Mouse (Mus musculus): ENCODE measurements around the gene Zfp652. TPM values are rescaled to one million over a fixed set of nuclear protein-coding genes. Genes with fewer than 3 reads are reported as not detected.
"Not testable (repeated sequence)": the region's sequence is repeated elsewhere in the genome, so short reads cannot be mapped to it uniquely, and the experiment has no call there.

The Zfp652 gene
- total RNA-seq, 4 experiments from 2014 or later, result 47.8 to 49.7 (median 48.5) TPM

DNA sequence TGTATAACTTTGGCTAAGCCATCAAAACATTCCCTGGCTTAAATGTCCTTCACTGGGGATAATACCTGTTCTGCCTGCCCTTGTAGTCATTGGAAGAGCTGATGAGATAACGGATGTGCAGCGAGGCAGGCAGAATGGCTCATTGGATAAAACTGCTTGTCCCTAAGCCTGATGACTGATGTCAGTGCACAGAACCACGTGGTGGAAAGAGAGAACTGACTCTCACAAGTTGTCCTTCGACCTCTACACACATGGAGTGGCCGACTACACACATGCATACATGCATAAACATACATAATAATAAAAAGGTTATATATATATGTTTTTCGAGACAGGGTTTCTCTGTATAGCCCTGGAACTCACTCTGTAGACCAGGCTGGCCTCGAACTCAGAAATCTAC is 2.0 kb upstream of the Zfp652 start:
- no peak for DNase-seq (ENCODE audit: low spot score in 2 of 2)

DNA sequence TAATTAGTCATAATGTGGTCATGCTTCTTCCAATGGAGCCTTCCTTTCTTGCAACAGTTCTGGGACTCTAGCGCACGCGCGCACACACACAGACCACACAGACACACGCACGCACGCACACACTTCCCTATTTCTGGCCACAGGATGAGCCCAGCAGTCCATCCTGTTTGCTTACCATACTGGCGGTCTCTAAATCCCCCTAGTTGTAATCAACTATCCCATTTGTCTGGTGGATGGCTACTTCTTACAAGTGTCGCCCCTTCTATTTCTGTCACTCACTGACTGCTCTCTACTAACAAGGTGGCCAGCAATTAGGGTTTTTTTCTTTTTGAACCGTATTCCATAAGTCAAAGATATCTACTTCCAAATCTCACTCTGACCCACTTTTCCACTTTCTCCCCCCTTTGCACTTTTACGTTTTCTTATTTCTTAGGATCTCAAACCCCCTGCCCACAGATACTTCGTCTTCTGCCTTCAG is 349 bp upstream of the Zfp652 start:
- peak in 1 of 2 experiments; percentile 15 for DNase-seq (ENCODE audit: low spot score in 2 of 2)

DNA sequence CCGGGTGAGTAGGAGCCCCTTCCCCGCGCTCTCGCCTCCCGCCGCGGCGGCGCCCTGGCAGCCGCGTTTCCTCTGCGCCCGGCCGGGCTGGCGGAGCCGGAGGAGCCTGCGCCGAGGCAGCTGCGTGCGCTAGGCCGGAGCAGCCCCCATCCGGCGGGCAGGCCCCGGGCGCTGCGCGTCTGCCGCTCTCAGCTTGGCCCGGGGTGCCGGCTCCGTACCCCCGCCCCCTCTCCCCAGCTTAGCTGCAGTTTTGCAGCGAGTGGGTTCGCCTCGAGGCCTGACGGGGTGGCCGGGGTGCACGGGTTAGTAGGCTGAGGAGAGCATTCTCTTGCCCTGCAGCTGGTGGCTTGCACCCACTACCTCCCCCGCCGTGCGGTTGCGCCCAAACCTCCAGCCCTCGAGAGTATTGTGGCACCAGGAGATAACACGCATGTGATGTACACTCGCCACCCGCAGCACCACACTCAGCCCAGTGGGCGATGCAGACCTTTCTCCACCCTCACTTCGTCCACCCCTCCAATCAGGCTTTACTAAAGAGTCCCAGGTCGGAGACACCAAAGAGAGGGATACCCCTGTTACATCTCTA is 845 bp downstream of the Zfp652 start:
- DNase-seq (ENCODE audit: low spot score in 2 of 2), result peak; percentile 26 to 48

DNA sequence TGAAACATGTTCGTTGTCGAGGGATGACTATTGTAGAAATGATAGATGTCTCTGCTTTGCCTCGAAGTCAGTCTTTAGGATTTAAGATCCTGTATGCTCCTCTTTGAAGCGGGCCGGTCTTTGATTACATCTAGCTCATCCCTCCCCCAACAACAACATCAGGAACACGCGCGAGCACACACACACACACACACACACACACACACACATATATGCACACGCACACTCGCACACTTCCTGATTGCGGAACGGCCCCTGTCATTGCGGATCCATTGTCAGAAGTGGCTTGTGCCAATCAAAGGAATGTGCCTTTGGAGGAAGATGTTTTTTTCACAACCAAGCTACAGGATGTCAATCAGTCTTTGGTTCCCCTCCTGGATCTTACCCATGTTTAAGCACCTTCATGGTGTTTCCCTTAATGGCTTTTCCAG is 1.4 kb downstream of the Zfp652 start:
- no peak for DNase-seq (ENCODE audit: low spot score in 2 of 2)

DNA sequence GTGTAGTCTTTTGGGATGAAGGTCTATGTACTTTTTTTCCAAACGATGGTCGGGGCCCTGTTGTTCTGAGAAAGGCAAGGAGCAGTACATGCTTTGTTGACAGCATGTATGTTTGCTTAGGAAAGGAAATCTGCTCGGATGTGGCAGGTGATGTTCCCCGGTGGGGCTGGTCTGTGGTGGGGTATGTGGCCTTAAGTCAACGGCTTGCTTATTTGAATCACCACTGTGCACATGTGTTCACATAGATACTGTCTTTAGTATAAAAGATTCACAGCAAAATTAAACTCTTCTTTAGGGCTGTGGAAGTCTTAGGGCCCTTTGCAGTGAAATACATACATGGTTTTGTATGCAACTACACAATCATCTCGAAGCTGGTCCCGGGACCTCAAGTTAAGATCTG is 1.9 kb downstream of the Zfp652 start:
- DNase-seq (ENCODE audit: low spot score in 2 of 2), result no peak

DNA sequence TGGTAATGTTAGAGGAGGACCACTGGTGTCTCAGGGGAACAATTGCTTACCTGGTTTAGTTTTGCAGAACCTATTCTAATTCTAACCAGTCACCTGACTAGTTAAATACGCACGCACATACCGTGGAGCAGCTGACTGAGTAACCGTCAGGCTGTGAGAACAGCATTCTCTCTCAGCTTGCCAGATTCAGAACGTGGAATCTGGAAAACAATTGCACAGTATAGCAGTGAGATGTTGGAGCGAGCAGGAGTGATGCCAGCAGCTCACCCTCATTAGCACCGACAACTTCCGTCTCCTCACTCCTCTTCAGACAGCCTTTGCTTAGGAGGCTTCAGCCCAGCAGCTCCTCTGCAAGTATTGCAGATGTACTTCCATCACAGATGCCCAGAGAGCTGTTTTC is 3.7 kb downstream of the Zfp652 start:
- DNase-seq (ENCODE audit: low spot score in 2 of 2), result no peak

DNA sequence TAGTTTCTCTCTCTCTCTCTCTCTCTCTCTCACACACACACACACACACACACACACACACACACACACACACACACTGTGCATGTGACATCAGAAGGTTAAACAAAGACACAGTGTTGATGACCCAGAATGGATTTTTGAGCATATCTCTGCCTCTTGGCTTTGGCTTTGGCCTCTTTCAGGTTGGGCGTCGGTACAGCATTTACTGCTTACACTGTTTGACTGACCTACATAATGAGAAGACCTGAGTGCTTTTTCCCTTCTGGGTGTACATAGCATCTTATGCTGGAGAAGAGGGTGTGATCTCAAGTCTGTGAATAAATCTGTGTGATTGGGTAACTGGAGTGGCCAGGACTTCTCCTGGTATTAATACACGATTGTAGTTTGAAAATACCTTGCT is 6.9 kb downstream of the Zfp652 start:
- no peak for DNase-seq (ENCODE audit: low spot score in 2 of 2)

DNA sequence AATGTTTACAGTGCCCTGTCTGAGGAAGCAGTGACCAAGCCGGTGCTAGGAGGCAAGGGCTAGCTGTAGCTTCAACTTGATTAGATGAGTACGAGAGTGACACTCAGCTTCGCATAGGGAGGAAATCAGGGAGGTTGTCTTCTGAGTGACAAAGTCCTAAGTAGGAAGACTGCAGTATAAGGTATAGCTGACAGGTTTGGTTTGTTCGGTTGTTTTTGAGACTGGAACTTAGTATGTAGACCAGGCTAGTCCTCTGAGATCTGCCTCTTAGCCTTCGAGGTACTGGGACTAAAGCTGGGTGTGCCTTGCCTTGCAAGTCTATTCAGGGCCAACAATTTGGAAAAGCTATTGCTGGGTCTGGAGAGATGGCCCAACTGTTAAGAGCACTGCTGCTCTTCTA is 10.8 kb downstream of the Zfp652 start, which contains the start of gene B130006D01Rik:
B130006D01Rik (plus strand) TSS at position 301 of the 400 bp plus-strand sequence.
- no peak for DNase-seq (ENCODE audit: low spot score in 2 of 2)

DNA sequence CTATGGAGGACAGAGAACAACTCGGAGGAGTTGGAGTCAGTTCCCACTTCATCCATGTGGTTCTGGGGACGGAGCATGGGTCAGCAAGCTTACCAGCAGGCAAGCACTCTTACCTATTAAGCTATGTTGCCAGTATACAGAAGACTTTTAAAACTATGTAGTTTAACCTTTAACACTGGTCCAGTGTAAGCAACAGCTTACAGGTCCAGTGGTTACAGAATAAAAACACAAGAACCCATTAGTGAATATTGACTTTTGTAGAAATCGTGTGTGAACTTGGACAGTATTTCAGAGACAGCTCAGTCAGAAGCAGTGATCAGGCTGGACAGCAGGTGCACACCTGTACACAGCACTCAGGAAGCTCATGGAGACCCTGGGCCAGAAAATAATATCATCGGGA is 12.0 kb downstream of the Zfp652 start:
- DNase-seq (ENCODE audit: low spot score in 2 of 2), result no peak

DNA sequence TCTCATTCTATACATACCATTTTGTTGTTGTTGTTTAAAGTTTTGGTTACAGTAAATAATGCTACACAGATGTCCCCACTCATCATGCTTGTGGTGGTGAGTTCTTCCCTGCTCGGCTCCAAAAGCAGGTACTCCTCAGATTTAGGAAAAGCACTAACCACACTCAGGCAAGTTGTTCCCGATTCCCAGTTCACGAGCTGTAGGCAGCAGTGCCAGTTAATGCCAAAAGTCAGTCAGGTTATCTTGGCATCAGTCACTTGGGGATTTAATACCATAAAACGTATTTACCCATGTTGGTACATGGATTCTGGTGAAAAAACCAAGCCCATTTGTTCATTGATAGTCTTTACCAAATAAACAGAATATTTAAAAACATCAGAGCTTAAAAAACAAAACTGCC is 13.7 kb downstream of the Zfp652 start:
- no peak for DNase-seq (ENCODE audit: low spot score in 2 of 2)

DNA sequence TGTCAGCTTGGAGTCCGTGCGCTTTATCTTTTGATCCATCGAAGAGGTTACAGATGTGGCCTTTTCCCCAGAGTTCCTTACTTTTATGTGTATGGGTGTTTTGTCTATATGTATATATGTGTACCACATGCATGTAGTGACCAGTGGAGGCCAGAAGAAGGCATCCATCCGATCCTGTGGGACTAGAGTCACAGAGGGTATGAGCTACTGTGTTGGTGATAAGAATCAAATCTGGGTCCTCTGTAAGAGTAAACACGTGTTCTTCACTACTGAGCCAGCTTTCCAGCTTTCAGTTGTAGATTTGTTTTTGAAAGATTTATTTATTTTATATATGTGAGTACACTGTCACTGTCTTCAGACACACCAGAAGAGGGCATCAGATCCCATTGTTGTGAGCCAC is 15.5 kb downstream of the Zfp652 start:
- no peak for DNase-seq (ENCODE audit: low spot score in 2 of 2)

DNA sequence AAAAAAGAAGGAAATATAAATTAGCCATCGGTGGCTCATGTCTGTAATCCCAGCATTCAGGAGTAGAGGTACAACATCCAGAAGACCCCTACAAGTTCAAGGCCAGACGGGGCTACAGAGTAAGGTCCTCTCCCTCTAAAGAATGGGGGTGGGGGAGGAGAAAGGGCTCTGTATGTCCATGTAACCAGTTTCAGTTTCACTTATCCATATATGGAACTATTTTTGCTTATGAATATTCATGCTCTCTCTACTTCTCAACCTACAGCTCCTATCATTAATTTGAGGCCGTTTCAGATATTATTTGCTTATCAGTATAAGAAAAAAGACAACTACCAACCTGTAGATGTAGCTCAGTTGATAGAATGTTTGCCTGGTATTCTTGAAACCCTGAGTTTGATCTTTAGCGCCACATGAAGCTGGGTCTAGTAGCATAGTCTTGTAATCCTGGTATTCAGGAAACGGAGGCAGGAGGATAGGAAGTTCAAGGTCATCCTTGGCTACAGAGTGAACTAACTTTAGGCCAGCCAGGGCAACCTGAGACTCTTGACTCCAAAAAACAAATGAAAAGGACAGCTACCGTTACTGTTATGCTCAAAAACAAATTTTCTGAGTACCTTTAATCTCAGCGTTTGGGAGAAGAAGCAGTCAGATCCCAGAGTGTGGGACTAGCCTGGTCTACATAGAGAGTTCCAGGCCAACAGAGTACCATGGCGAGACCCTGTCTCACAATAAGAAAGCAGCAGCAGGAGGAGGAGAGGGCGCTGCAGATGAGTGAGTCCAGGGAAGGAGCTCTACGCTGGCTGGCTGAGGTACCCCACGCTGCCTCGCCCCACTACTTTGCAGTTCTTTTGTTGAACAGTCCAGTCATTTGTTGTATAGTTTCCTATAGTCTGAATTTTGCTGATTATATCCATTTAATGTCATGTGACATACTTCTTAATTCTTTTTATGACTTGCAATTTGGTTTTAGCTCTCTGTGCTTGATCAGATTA is 16.7 kb downstream of the Zfp652 start:
- DNase-seq (ENCODE audit: low spot score in 2 of 2), result no peak

DNA sequence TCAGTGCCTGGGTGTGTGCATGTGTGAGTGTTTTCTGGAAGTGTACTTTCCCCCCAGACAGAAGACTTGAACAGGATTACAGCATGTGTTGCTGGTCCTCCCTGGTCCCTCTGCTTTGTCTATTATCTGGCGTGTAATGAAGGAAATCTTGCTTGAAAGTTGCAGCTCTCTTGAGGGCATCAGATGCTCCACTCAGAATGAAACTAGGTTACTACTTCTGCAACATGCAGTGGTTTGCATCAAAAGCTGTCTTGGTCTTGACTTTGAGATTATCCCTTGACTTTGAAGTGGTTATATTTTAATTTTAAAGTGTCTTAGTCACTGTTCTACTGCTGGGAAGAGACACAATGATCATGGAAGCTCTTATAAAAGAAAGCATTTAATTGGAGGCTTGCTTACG is 22.0 kb downstream of the Zfp652 start:
- DNase-seq (ENCODE audit: low spot score in 2 of 2), result no peak

DNA sequence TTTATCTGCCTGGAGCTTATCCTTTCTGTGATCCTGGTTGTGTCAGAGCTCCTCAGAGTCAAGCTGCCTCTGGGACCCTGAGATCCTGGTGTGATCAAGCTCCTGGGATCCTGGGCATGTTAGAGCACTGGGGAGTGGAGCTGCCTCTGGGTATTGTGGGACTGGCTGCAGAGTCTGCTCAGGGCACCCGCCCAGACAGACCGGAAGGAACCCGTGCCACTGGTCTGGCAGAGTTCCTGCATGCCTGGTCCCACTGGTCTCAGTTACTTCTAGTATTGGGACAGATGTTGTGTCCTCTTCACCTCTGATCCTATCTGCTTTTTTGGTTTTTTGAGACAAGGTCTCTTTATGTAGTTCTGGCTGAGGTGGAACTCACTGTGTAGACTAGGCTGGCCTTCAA is 25.3 kb downstream of the Zfp652 start:
- DNase-seq (ENCODE audit: low spot score in 2 of 2), result no peak

DNA sequence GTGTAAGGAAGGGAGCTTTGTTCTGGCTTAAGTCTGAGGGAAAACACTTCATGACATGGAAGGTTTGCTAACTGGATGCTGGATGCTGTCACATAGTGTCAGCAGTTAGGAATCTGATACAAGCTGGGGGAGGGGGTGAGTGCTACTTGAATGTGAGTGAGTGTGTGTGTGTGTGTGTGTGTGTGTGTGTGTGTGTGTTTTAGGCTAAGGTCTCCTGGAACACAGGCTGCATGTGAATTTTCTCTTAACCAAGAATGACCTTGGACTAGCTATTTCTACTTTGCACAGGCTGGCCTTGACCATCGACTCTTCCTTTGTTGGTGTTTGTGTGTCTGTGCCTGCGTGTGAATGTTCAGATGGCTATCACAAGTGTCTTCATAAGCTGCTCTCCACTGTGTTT is 32.0 kb downstream of the Zfp652 start:
- DNase-seq (ENCODE audit: low spot score in 2 of 2), result no peak

DNA sequence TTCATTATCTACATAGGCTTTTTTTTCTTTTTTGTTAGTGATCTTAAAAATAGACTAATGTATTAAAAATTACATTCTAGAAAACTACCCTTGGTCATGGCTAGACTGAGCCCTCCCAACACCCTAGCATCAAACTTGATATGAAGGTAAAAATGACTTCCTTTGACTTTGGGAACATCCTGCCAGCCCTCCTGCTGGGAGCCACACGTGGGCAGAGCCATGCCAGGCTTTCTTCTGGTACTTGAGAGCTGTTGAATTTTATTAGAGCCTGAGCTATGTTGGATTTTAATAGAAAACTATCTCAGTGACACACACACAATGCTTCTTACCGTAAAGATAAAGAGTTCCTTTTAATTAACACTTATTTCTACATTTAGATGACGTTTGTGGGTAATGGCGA is 34.3 kb downstream of the Zfp652 start:
- DNase-seq (ENCODE audit: low spot score in 2 of 2), result no peak

DNA sequence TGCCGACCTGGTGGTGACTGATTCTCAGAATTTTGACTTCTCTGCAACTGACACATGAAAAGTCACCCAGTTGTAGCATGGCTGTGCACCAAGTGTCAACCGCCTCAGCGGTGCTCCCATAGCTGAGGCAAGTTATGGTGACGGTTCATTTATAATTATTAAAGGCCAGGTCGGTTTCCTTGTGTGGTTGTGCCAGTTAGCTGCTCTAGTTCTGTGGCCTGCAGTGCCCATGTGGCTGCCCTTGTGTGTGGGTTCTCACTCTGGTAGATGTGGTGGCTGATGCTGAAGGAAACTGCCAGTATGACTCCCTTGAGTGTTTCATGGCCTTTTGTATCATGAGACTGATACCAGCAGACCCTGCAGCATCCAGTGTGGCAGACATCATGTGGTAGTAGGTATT is 35.9 kb downstream of the Zfp652 start:
- no peak for DNase-seq (ENCODE audit: low spot score in 2 of 2)

DNA sequence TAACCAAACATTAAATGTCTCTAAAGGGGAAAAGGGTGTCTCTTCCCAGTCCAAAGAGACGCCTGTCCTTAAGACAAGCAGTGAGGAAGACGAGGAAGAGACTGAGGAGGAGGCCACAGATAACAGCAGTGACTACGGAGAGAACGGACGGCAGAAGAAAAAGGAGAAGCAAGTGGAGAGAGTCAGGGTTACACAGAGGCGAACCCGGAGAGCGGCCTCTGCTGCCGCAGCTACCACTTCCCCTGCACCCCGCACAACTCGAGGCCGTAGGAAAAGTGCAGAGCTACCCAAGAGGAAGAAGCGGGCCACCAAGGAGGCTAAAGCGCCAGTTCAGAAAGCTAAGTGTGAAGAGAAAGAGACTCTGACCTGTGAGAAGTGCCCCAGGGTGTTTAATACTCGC is 37.1 kb downstream of the Zfp652 start:
- no peak for DNase-seq (ENCODE audit: low spot score in 2 of 2)

DNA sequence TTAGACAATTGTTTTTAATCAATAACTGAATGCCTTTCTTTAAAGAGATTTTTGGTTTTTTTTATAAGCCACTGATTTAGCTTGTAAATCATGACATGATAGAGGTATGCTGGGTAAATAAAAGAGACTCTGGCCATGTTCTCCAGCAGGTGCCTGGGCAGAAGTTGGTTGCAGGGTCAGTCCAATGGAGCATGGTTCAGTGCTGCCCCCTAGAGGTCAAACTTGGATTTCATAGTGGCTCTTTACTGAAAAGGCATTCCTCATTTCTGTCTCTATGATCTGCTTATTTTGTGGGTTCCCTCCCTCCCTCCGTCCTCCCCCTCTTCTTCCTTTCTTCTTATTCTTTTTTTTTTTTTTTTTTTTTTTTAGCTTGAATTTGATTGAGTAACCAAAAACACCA is 38.5 kb downstream of the Zfp652 start:
- peak; percentile 38 to 74 for DNase-seq (ENCODE audit: low spot score in 2 of 2)

DNA sequence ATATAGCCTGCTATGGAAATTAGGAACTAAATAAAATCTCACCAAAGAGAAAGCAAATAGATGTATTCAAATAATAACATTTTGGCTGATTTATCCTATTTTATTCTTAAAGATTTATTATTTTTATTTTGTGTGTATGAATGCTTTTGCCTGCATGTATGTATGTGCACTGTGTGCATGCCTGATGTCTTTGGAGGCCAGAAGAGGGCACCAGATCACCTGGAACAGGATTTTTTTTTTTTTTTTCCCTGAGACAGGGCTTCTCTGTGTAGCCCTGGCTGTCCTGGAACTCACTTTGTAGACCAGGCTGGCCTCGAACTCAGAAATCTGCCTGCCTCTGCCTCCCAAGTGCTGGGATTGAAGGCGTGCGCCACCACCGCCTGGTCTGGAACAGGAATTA is 42.7 kb downstream of the Zfp652 start:
- not testable (repeated sequence) for DNase-seq (ENCODE audit: low spot score in 2 of 2)

DNA sequence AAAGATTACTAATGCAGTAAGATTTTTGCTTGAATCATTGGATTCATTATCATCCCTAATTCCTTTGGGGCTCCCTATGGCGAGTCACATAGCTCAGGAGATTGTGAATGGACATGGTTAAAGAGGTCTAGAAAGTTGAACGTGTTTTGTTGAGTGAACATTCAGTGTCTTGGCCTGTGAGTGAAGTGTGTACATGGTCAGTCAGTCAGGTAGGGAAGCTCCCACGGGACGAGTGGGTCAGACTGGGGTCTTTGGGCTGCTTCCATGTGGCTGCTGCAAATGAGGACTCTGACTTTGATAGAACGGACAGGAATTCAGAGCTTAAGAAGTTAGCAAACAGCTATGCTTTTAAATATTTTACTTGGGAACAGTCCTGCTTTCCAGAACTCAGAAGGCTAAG is 48.0 kb downstream of the Zfp652 start:
- no peak for DNase-seq (ENCODE audit: low spot score in 2 of 2)

DNA sequence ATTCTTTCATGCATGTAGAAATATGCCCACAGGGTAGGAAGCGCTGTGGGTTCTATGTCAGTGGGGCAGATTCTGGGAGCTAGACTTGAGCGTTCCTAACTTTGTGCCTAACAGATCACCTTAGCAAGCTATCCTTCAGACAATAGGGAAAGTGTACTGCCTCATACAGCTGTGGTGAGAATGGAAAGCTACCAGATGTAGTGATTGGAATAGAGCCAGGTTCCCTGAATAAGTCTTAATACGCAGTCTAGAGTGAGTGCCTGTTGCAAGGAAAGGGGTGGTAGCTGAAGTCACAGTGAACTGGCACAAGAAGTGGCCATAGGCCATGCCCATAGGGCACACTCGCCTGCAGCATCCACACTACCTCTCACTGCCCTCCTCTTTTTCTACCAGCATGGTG is 50.5 kb downstream of the Zfp652 start:
- no peak for DNase-seq (ENCODE audit: low spot score in 2 of 2)

DNA sequence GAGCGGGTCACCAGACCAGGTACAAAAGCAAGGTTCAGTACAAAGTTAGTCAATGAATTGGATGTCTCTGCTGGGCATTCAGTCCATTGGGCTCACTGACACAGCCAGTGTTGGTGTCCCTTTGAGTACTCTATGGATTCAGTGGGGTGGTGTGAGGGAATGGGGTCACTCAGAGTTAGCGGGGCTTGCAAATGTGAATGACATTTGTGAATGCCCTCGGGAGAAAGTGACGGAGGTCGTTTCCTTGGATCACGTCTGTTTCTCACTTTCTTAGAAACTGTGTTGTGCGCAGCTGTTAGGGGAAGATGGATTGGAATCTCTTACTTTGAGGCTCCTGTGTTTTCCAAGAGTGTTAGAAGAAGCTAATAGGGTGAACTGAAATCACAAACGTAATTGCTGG is 52.3 kb downstream of the Zfp652 start:
- no peak for DNase-seq (ENCODE audit: low spot score in 2 of 2)
